Comparison of ENCODE assay signal across 12 mouse cellular contexts in genomic region chr16:3975658-3976057, GRCm38 (mm10). TPM values are rescaled to one million over a fixed set of nuclear protein-coding genes. Genes with fewer than 3 reads are reported as not detected.
DNase-seq lines count a peak whose midpoint lies in the region; ATAC-seq and TF ChIP-seq lines count a peak whose summit lies in the region.
"Had no signal": no experiment of that assay in that cellular context is flagged by ENCODE, and none has a peak within 500 bp of the region (broad histone marks: within the 10 kb centered on the region; RNA-seq: fewer than 3 reads in every experiment).

No protein-coding gene starts in this region.

- no peak overlapping the region for H3K9ac ChIP-seq in limb, embryonic 12.5 days (replicated peaks)
- no peak overlapping the region for H3K9ac ChIP-seq in liver, embryonic 12.5 days
- H3K9ac ChIP-seq: neural tube, embryonic 15.5 days had no signal

- no peaks in the 10 kb centered on the region for H3K9me3 ChIP-seq in limb, embryonic 12.5 days
- no peaks in the 10 kb centered on the region for H3K9me3 ChIP-seq in limb, embryonic 10.5 days (replicated peaks)
- H3K9me3 ChIP-seq in E14TG2a.4 (ENCODE audit: low read length), result no peaks in the 10 kb centered on the region
- H3K9me3 ChIP-seq in liver, embryonic 12.5 days (replicated peaks), result no peaks in the 10 kb centered on the region
- H3K9me3 ChIP-seq: neural tube, embryonic 15.5 days had no signal

- DNase-seq in limb, embryonic 10.5 days (ENCODE audit: low spot score), result no peak
- peak; percentile 28 for DNase-seq in CD4-positive helper T cell, adult 2 months (ENCODE audit: low read depth, low spot score)
- no peak for DNase-seq in cerebellum, postnatal 14 days
- DNase-seq in adrenal gland, postnatal 36 days, result no peak
- DNase-seq: adrenal gland, adult 8-10 months; cerebellum, adult 11-12 months; gastrocnemius, adult 2 months; heart, postnatal 14 days had no signal

- H3K4me2 ChIP-seq in limb, embryonic 12.5 days, result no peak overlapping the region
- peak overlapping the region; percentile 29; the same call in 1 of the 2 replicates for H3K4me2 ChIP-seq in liver, embryonic 12.5 days
- H3K4me2 ChIP-seq: neural tube, embryonic 15.5 days had no signal

- H3K4me3 ChIP-seq in limb, embryonic 12.5 days (replicated peaks), result no peak overlapping the region
- H3K4me3 ChIP-seq in limb, embryonic 10.5 days, result no peak overlapping the region
- H3K4me3 ChIP-seq in E14TG2a.4 (replicated peaks; ENCODE audit: low read length), result peak overlapping the region; percentile 65
- no peak overlapping the region for H3K4me3 ChIP-seq in liver, embryonic 12.5 days
- H3K4me3 ChIP-seq: gastrocnemius, adult 2 months; neural tube, embryonic 15.5 days had no signal

- 0 out of 2 replicates have a peak, but pooled peaks have one; percentile 26 for ATAC-seq in limb, embryonic 12.5 days (ENCODE audit: insufficient number of reproducible peaks, insufficient read depth, low FRiP score, low TSS enrichment, low read depth)
- ATAC-seq in liver, embryonic 12.5 days, result peak; percentile 70

- TF ChIP-seq CTCF in E14TG2a.4 (conservative IDR thresholded peaks at IDR 0.05; ENCODE audit: low read length), result no peak

- H3K36me3 ChIP-seq in limb, embryonic 12.5 days, result peaks cover 33% of the 10 kb centered on the region
- H3K36me3 ChIP-seq in limb, embryonic 10.5 days, result peaks cover 34% of the 10 kb centered on the region
- H3K36me3 ChIP-seq in E14TG2a.4 (ENCODE audit: insufficient read depth, low read length), result peaks cover 36% of the 10 kb centered on the region
- peaks cover 30% of the 10 kb centered on the region for H3K36me3 ChIP-seq in liver, embryonic 12.5 days

- H3K27ac ChIP-seq in limb, embryonic 12.5 days, result no peak overlapping the region
- H3K27ac ChIP-seq in limb, embryonic 10.5 days, result no peak overlapping the region
- no peak overlapping the region for H3K27ac ChIP-seq in liver, embryonic 12.5 days
- H3K27ac ChIP-seq: gastrocnemius, adult 2 months; neural tube, embryonic 15.5 days had no signal

- WGBS in limb, embryonic 12.5 days, result 85% methylated on average over 7 of the region's 7 CpGs
- 85% methylated on average over 7 of the region's 7 CpGs for WGBS in limb, embryonic 10.5 days
- WGBS in liver, embryonic 12.5 days (ENCODE audit: insufficient replicate concordance), result 37% methylated on average over 7 of the region's 7 CpGs

- H3K4me1 ChIP-seq in limb, embryonic 12.5 days (replicated peaks), result no peaks in the 10 kb centered on the region
- peaks cover 13% of the 10 kb centered on the region for H3K4me1 ChIP-seq in limb, embryonic 10.5 days
- peaks cover 61% of the 10 kb centered on the region for H3K4me1 ChIP-seq in E14TG2a.4 (replicated peaks; ENCODE audit: low read depth, low read length)
- peaks cover 28% of the 10 kb centered on the region for H3K4me1 ChIP-seq in liver, embryonic 12.5 days

- H3K27me3 ChIP-seq in limb, embryonic 12.5 days, result no peaks in the 10 kb centered on the region
- no peaks in the 10 kb centered on the region for H3K27me3 ChIP-seq in limb, embryonic 10.5 days (ENCODE audit: low read depth, poor library complexity, severe bottlenecking)
- H3K27me3 ChIP-seq in E14TG2a.4 (ENCODE audit: insufficient read depth, low read length), result no peaks in the 10 kb centered on the region
- no peaks in the 10 kb centered on the region for H3K27me3 ChIP-seq in liver, embryonic 12.5 days (replicated peaks)
- H3K27me3 ChIP-seq: neural tube, embryonic 15.5 days had no signal

RNA-seq across cellular contexts. Expression of gene Nlrc3, which starts 0.8 kb away (rescaled TPM):
- 0.83 and 1.5 TPM in 2 replicates for polyA plus RNA-seq in limb, embryonic 12.5 days (2016; fragmentation: Nextera tagmentation; extraction: Ambion mirVana)
- polyA plus RNA-seq in limb, embryonic 10.5 days (2016; fragmentation: Nextera tagmentation; extraction: Ambion mirVana), result 1.1 TPM in 2 replicates
- polyA plus RNA-seq in liver, embryonic 12.5 days (2016; fragmentation: Nextera tagmentation; extraction: Ambion mirVana), result 0.38 and 0.55 TPM in 2 replicates
- 1 to 10 TPM; 3.1 to 3.8 TPM for total RNA-seq in adrenal gland, postnatal 36 days (2021)

RNA-seq across cellular contexts. Expression of gene Slx4, which starts 27.9 kb away (rescaled TPM):
- polyA plus RNA-seq in limb, embryonic 12.5 days (2016; fragmentation: Nextera tagmentation; extraction: Ambion mirVana), result 23.1 and 27.9 TPM in 2 replicates
- 25.5 and 29.2 TPM in 2 replicates for polyA plus RNA-seq in limb, embryonic 10.5 days (2016; fragmentation: Nextera tagmentation; extraction: Ambion mirVana)
- polyA plus RNA-seq in liver, embryonic 12.5 days (2016; fragmentation: Nextera tagmentation; extraction: Ambion mirVana), result 14.0 and 16.5 TPM in 2 replicates
- 10 to 100 TPM; 18.1 to 53.9 TPM for total RNA-seq in adrenal gland, postnatal 36 days (2021)
